Mouse (Mus musculus): ENCODE data around the gene Hemk1. TPM values are rescaled to one million over a fixed set of nuclear protein-coding genes. Genes with fewer than 3 reads are reported as not detected.
"Not testable (repeated sequence)": the region's sequence is repeated elsewhere in the genome, so short reads cannot be mapped to it uniquely, and the experiment has no call there.

The Hemk1 gene
- polyA plus RNA-seq, 1 experiment from 2014 or later: 10.9 TPM

DNA sequence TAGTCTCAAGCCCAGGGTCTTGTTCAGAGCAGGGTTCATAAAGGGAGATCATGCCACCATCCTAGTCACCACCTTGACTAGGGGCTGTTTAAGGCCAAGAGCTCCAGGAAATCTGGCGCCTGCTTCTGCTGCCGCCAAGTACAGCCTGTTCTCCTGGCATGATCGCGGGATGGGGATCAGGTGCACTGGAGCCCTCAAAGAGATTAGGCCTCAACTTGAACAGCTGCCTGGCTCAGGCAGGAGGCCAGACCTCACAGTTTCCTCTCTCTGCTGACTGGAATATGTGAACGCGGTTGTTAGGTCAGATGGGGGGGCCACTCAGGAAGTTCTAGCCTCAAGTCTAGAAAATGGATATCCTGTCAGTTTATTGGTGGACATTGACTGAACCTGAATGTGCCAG is 14.6 kb downstream of the Hemk1 start:
- H3K4me2 ChIP-seq: no peak overlapping the region
- peaks cover 9% of the 10 kb centered on the region; the same call in 1 of the 2 replicates for H3K36me3 ChIP-seq
- ATAC-seq (replicated peaks; ENCODE audit: low FRiP score): no peak
- no peaks in the 10 kb centered on the region for H3K27me3 ChIP-seq
- H3K9ac ChIP-seq: no peak overlapping the region
- no peak overlapping the region for H3K4me3 ChIP-seq (replicated peaks)
- no peaks in the 10 kb centered on the region for H3K9me3 ChIP-seq (replicated peaks)
- H3K27ac ChIP-seq: no peak overlapping the region
- 66% methylated on average over 6 of the region's 6 CpGs for WGBS
- peaks cover 21% of the 10 kb centered on the region for H3K4me1 ChIP-seq

DNA sequence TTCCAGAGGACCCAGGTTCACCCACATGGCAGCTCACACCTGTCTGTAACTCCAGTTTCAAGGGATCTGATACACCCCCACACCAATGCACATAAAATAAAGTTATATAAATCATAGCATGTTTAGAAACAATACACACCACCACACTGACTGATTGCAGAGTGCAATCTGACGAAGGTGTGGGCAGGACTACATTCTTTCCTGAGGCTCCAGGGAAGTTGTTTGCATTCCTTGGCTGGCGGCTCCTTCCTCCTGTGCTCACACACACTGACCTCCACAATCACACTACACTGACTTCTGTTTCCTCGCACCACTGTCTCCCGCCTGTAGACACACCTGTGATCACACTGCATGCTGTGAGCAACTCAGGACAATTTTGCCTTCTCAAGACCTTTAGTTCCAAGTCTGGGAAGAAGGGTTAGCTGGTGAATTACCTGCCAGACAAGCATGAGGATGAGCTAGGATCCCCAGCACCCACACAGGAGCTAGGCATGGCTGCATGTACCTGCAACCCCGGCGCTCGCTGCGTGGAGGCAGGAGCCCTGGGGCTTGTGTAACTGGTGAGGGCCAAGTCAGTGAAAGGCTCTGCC is 15.6 kb downstream of the Hemk1 start:
- Histone ChIP-seq H3K4me1 (peaks cover 21% of the 10 kb centered on the region), H3K4me2 (no peak overlapping the region), H3K27me3 (no peaks in the 10 kb centered on the region), H3K9me3 (replicated peaks) (no peaks in the 10 kb centered on the region), H3K9ac (no peak overlapping the region), H3K27ac (no peak overlapping the region), H3K36me3 (no peaks in the 10 kb centered on the region; the same call in 1 of the 2 replicates), H3K4me3 (replicated peaks) (no peak overlapping the region)
- no peak for ATAC-seq (replicated peaks; ENCODE audit: low FRiP score)
- WGBS: 67% methylated on average over 8 of the region's 8 CpGs

DNA sequence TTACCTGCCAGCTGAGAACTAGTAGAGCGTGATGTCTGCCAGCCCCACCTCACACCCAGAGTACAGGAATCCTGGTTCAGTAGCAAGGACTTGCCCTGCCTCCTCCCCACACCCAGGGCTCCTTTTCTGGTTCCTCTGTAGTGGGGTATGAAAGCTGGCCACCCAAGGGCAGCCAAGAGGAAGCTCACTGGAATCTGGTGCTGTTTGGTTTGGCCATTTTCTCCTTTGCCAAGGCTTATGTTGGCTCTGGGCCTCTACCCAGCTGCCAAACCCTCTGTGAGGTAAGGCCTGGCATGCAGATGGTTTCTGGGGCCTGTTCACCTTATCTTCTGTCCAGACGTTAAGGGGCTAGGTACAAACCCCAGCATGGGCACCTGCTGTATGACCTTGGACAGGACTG is 22.4 kb downstream of the Hemk1 start:
- H3K4me3 ChIP-seq (replicated peaks): no peak overlapping the region
- H3K9me3 ChIP-seq (replicated peaks): no peaks in the 10 kb centered on the region
- no peaks in the 10 kb centered on the region for H3K27me3 ChIP-seq
- H3K4me1 ChIP-seq: peaks cover 3% of the 10 kb centered on the region; the same call in 1 of the 2 replicates
- H3K36me3 ChIP-seq: no peaks in the 10 kb centered on the region
- ATAC-seq (replicated peaks; ENCODE audit: low FRiP score): no peak
- no peak overlapping the region for H3K9ac ChIP-seq
- H3K4me2 ChIP-seq: no peak overlapping the region
- 75% methylated on average over 2 of the region's 2 CpGs for WGBS
- H3K27ac ChIP-seq: peak overlapping the region; percentile 54; the same call in 1 of the 2 replicates

DNA sequence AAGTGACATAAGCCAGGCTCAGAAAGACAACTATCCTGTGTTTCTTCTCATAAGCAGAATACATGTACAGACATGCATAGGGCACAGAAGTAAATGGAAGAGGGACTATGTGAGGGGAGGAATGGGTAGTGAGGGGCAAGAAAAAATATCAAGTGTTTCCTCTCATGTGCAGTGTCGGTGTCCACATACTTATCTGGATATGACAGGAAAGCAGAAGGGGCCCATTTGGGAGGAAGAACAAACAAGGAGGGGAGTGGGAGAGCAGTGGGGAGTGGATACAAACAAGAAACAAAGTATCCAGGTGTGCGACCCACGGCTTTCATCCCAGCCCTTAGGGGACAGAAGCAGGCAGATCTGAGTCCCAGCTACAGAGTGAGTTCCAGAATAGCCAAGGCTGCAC is 24.2 kb downstream of the Hemk1 start:
- Histone ChIP-seq H3K4me3 (replicated peaks) (no peak overlapping the region), H3K9me3 (replicated peaks) (no peaks in the 10 kb centered on the region), H3K27ac (no peak overlapping the region), H3K4me2 (no peak overlapping the region), H3K4me1 (peaks cover 13% of the 10 kb centered on the region), H3K27me3 (no peaks in the 10 kb centered on the region), H3K9ac (no peak overlapping the region), H3K36me3 (no peaks in the 10 kb centered on the region)
- 89% methylated on average over 3 of the region's 3 CpGs for WGBS
- no peak for ATAC-seq (replicated peaks; ENCODE audit: low FRiP score)

DNA sequence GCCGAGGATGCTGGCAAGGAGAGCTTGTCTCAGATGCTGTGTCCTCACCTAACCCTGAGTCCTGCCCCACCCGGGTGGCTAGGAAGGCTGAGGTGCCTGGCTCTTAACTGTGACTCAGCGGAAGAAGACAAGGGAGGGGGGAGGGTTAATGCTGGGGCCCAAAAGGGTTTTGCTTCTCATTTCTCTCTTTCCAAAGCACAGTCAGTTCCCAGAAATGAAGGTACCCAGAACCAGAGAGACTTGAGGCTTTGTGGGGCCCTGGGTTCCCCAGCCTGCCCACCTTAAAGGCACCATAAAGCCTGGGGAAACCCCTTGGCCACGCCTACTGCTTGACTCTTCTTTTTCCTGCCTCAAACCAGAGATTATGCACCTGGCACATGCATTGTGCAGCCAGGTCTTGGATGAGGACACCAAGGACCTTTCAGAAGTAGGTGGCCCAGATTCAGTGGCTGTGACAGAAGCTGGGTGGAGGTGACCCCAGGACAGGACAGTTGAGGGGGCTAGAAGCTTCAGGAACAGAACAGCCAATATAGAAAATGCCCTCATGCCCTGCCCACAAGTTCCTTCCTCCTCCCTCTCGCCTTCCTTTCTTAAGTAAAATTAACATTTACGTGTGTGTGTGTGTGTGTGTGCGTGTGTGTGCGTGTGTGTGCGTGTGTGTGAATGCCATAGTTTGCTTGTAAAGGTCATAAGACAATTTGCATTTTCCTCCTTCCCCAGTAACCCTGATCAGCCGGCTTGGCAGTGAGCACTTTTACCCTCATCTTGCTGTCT is 25.2 kb downstream of the Hemk1 start:
- no peaks in the 10 kb centered on the region for H3K27me3 ChIP-seq
- H3K4me3 ChIP-seq (replicated peaks): no peak overlapping the region
- H3K9ac ChIP-seq: no peak overlapping the region
- no peaks in the 10 kb centered on the region for H3K36me3 ChIP-seq
- 58% methylated on average over 10 of the region's 10 CpGs for WGBS
- ATAC-seq (replicated peaks; ENCODE audit: low FRiP score): no peak
- H3K4me2 ChIP-seq: no peak overlapping the region
- peaks cover 22% of the 10 kb centered on the region for H3K4me1 ChIP-seq
- no peaks in the 10 kb centered on the region for H3K9me3 ChIP-seq (replicated peaks)
- peak overlapping the region; percentile 28; the same call in 1 of the 2 replicates for H3K27ac ChIP-seq

DNA sequence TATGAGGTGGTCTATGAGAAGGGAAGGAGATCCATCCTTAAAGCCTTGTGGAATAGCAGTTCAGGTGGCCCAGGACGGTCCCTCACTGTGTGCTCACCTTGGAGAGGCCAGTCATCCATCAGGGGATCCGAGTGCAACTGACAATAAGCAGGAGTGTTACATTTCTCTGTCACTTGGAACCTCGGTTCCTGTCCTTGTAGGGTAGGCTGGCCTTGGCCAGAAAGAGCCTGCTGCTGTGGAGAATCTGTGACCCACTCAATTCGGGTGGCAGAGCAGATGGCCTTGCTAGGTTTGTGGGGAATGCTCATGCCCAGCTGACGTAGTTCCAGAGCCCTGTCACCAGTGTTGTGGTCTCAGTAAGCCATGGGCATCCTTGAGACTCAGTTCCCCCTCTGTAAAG is 28.6 kb downstream of the Hemk1 start:
- ATAC-seq (replicated peaks; ENCODE audit: low FRiP score): no peak
- H3K4me2 ChIP-seq: no peak overlapping the region
- H3K4me1 ChIP-seq: peaks cover 44% of the 10 kb centered on the region
- no peak overlapping the region for H3K27ac ChIP-seq
- H3K27me3 ChIP-seq: no peaks in the 10 kb centered on the region
- no peak overlapping the region for H3K9ac ChIP-seq
- WGBS: 59% methylated on average over 5 of the region's 5 CpGs
- H3K4me3 ChIP-seq (replicated peaks): no peak overlapping the region
- no peaks in the 10 kb centered on the region for H3K9me3 ChIP-seq (replicated peaks)
- no peaks in the 10 kb centered on the region for H3K36me3 ChIP-seq

DNA sequence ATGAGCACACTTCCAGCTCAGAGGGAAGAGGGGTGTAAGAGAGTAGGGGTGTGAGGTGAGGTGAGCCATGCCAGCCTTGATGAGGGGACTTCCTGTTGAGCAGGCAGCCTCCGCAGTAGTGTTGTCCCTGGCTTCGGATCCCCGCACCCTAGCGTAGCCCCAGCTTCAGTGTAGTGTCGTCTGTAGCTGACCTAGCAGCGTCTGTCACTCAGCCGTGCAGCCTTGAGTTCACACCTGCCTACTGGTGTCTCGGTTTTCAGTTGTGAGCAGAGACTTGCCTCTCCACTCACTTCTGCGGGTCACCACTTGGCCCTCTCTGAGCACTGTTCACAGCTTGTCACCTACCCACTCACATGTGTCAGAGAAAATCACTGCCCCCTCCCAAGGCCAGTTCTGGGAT is 29.0 kb downstream of the Hemk1 start:
- no peaks in the 10 kb centered on the region for H3K36me3 ChIP-seq
- no peaks in the 10 kb centered on the region for H3K9me3 ChIP-seq (replicated peaks)
- no peak overlapping the region for H3K4me3 ChIP-seq (replicated peaks)
- no peak overlapping the region for H3K4me2 ChIP-seq
- no peak overlapping the region for H3K27ac ChIP-seq
- WGBS: 46% methylated on average over 9 of the region's 9 CpGs
- peaks cover 44% of the 10 kb centered on the region for H3K4me1 ChIP-seq
- ATAC-seq (replicated peaks; ENCODE audit: low FRiP score): 0 out of 2 replicates have a peak, but pooled peaks have one; percentile 10
- no peaks in the 10 kb centered on the region for H3K27me3 ChIP-seq
- H3K9ac ChIP-seq: no peak overlapping the region

DNA sequence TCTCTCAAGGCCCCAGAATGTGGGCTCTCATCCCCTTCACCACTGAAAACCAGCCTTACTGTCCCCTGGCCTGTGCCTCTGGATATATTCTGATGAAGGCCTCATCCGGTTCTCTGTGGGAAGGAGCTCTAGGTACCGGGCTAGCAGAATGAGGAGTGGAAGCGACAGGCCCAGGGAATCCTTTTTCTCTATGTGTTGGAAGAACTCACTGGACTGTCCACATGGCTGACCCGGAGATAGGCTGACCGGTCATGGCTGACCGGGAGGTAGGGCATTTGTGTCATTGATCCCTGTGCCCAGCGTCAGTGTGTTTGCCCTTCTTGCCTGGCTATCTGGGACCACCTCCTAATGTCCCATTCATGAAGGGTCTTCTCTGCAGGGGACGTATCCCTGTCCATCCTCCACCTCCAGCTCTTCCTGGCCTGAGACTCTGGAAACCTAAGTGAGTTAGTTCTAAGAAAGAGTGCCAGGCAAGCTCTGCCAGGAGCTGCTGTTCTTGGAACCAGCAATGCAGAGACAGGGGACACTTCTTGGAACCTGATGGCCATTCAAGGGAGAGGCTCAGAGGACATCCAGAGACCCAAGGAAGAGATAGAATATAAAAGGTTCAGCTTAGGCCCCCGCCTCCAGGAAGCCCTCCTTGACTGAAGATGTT is 29.7 kb downstream of the Hemk1 start:
- 0 out of 2 replicates have a peak, but pooled peaks have one; percentile 9 for ATAC-seq (replicated peaks; ENCODE audit: low FRiP score)
- Histone ChIP-seq H3K9ac (no peak overlapping the region), H3K4me2 (peak overlapping the region; percentile 33)

DNA sequence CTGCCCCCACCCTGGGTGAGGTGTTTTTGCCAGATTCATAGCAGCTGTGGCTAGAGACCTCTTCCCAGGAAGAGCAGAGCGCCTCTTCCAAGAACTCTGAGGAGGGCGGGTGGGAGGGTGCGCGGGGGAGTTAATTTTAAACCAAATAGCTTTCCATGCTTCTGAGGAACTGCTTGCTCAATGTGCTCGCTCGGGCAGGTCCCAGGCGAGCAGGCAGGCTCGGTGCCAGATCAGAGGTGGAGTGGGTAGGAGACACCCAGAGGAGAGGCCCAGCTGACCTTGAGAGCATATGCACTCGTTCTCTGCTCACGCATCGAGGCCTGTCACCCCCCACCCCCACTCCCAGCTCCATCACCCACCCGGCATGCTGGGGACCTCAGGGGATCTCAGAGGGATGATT is 30.3 kb downstream of the Hemk1 start:
- WGBS: 25% methylated on average over 12 of the region's 12 CpGs
- Histone ChIP-seq H3K4me2 (peak overlapping the region; percentile 33), H3K4me3 (replicated peaks) (no peak overlapping the region), H3K27ac (peak overlapping the region; percentile 92), H3K4me1 (peaks cover 41% of the 10 kb centered on the region), H3K9ac (no peak overlapping the region), H3K27me3 (no peaks in the 10 kb centered on the region), H3K9me3 (replicated peaks) (no peaks in the 10 kb centered on the region), H3K36me3 (no peaks in the 10 kb centered on the region)
- ATAC-seq (replicated peaks; ENCODE audit: low FRiP score): peak; percentile 89

More for the DNA sequence above, 29.7 kb downstream of the Hemk1 start:
- Histone ChIP-seq H3K27ac (peak overlapping the region; percentile 92), H3K27me3 (no peaks in the 10 kb centered on the region), H3K9me3 (replicated peaks) (no peaks in the 10 kb centered on the region), H3K4me1 (peaks cover 44% of the 10 kb centered on the region), H3K4me3 (replicated peaks) (no peak overlapping the region), H3K36me3 (no peaks in the 10 kb centered on the region)
- 66% methylated on average over 9 of the region's 9 CpGs for WGBS

DNA sequence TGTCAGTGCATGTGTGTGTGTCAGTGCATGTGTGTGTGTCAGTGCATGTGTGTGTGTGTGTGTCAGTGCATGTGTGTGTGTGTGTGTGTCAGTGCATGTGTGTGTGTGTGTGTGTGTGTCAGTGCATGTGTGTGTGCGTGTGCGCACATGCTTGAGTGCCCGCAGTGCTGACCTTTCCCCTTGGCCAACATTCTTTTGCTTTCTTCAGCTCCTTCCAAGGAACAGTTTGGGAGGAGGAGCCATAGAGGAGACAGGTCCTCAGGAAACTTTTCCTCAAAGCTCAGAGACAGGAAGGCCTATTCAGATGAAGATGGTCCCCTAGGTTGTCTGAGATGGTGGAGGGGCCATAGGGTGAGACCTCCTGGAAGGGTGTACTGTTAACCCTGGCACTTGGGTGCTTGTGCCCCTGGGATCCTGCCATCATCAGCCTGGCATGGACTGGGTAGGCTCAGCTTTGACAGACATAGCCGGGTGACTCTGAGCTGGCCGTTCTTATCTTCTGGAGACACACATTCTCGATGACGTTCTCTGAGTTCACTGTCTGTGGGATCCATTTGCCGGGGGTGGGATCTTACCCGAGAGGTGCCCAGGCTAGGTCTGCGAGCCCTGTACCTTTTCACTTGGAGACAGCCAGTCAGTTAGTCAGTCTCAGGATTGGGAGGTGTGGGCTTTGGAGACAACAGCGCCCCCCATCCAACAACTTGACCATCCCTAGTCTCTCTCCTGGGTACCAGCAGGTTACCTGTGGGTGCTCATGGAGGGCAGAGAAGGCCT is 30.9 kb downstream of the Hemk1 start:
- Histone ChIP-seq H3K4me2 (peak overlapping the region; percentile 33), H3K9ac (no peak overlapping the region)
- WGBS: 68% methylated on average over 11 of the region's 11 CpGs

DNA sequence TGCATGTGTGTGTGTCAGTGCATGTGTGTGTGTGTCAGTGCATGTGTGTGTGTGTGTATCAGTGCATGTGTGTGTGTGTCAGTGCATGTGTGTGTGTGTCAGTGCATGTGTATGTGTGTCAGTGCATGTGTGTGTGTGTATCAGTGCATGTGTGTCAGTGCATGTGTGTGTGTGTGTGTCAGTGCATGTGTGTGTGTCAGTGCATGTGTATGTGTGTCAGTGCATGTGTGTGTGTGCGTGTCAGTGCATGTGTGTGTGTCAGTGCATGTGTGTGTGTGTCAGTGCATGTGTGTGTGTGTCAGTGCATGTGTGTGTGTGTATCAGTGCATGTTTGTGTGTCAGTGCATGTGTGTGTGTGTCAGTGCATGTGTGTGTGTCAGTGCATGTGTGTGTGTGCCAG is 31.5 kb downstream of the Hemk1 start:
- not testable (repeated sequence) for H3K9ac ChIP-seq; H3K9me3 ChIP-seq (replicated peaks); ATAC-seq (replicated peaks; ENCODE audit: low FRiP score); H3K36me3 ChIP-seq; H3K4me2 ChIP-seq; H3K27me3 ChIP-seq; H3K4me3 ChIP-seq (replicated peaks)
- Histone ChIP-seq H3K27ac (peak overlapping the region; percentile 92; the same call in 1 of the 2 replicates), H3K4me1 (peaks cover 41% of the 10 kb centered on the region)
- 100% methylated on average over 1 of the region's 1 CpGs for WGBS

More for the DNA sequence above, 30.9 kb downstream of the Hemk1 start:
- H3K36me3 ChIP-seq: peaks cover under 1% of the 10 kb centered on the region; the same call in 1 of the 2 replicates
- H3K27ac ChIP-seq: peak overlapping the region; percentile 92
- peak; percentile 47 for ATAC-seq (replicated peaks; ENCODE audit: low FRiP score)
- no peaks in the 10 kb centered on the region for H3K27me3 ChIP-seq
- peaks cover 41% of the 10 kb centered on the region for H3K4me1 ChIP-seq
- no peak overlapping the region for H3K4me3 ChIP-seq (replicated peaks)
- no peaks in the 10 kb centered on the region for H3K9me3 ChIP-seq (replicated peaks)

Measured in kidney, embryonic 15.5 days (tissue).